Mouse (Mus musculus): ENCODE data around the gene Mroh2a.

The Mroh2a gene

DNA sequence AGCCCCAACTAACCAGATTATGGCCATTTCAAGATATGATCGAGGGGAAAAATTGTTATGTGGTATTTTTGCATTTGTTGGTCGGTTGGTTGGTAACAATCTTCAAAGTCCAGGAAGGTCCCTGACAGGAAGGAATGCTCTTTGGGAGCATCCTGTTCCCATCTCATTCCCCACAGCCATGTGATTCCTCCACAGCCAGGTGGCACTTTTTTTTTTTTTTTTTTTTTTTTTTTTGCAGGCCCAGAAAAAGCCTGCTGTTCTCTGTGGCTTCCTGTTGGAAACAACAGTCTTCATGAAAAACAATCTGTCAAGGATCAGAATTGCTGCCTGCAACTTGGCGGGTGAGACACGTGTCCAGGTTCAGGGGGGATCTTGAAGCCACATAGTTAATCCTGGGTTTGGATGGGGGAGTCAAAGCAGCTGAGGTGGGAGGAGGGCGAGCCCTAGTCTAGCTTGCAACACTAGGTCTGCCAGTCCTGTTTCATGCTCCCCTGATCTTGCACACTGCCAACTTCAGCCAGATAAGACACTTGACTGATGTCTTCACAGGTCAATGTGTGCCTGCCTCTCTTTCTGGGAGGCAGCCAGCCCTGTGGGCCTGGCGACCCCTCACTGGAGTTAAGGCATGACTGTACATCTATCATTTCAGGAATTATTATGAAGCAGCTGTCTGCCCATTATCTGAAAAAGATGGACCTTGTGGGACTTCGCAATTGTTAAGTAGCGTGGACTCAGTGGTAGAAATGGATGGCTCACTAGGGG, 32.3 kb downstream of the Mroh2a start:
- DNase-seq (ENCODE audit: low spot score) = peak; percentile 75

DNA sequence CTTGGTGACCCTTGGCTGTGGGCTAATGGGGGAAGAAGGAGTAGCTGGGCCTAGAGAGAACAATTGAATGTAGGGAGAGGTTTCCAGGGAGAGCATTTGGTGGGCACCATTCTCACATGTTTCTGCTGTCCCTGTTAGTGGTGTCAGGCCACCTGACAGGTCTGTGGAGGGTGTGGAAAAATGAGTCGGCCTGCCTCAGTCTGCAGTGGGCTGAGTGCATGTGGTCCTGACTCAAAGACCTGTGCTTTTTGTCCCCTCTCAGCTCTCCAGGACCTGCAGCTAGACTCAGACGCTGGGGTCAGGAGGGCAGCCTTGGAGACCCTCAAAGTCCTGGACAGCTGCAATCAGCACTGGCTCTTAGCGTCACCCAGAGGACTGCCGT, 32.8 kb downstream of the Mroh2a start:
- DNase-seq (ENCODE audit: low spot score) = no peak

DNA sequence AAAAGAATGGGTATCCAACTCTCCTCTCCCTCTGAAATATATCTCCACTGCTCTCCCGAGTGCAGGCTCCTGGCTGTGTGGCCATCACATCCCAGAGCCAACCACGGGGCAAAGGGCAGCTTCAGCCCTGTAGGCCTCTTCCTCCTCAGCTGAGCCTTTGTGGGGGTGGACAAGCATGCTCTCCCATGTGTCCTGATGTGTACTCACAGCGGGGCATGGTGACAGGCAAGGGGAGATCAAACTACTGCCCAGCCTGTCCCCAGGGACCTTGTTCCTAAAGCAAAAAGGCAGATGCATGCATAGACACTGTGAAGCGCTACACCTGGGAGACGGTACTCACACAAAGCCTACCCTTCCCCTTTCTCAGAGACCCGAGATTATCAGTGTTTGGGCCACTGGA, 33.3 kb downstream of the Mroh2a start:
- DNase-seq (ENCODE audit: low spot score) = no peak

DNA sequence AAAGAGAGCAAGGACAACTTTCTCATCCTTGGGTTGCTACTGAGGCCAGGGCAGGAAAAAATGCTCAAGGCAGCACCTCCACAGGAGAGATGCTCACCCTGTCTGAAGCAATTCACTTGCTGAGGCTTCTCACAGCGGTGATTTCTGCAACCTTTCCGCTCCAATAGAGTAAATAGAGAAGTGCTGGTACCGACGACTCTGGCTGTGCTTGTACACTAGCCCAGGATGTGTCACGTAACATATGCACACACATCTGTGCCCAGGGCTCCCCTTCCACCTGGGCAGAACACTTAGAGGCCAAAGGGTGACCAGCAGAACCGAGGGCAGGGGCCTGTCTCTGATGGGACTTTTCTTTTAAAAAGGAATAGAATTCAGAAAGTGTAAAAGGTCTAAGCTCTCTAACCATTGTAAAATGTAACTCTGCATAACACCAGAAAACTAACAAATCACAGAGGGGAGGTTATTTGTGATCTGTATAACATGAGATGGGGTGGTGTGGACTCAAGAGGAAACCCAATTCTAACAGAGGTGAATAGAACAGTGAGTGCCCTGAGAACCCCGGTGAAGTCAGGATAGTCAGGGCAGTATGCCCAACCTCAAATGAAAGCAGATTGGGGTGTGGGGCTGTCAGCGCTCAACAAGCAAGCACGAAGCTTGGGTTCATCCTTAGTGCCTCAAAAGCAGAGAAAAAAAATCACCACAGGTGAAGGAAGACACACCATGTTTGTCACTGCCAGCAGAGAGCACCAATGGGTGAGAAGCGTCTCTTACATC, 34.0 kb downstream of the Mroh2a start:
- DNase-seq (ENCODE audit: low spot score) = no peak

DNA sequence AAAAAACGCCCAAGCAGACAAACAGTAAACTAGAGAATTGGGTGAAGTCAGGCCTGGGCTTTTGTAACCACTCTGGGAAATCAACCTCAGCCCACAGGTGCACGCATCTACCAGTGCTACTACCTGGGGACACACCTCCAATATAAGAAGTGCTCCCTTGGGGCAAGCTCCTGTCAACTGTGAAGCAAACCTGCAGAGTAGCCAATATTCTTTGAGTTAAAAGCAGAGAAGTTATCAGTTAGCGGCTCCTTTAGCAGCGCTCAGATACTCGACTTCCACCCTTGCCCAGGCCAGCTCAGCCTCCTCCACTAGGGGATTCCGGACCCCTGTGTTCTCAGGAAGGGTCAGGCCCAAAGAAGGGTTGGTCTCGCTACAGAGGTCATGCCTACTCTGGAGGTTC, 34.9 kb downstream of the Mroh2a start:
- DNase-seq (ENCODE audit: low spot score) = peak; percentile 57

DNA sequence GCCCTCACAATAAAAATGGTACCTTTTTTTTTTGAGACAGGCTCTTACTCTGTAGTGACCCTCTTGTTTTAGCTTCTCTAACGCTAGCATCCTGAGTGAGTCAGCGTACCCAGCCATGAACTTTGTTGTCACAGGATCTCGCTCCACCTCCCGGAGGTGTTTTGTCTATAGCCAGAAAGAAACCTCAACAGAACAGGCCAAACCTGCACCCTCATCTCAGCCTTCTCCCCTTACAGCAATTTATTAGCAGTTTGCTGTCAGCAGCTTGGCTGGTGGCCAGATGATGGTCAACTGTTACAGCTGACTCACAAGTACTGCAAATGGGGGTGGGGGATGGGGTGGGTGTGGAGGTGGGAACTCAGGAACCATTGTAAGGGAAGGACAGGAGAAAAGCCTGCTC, 35.5 kb downstream of the Mroh2a start:
- peak; percentile 99 for DNase-seq (ENCODE audit: low spot score)

DNA sequence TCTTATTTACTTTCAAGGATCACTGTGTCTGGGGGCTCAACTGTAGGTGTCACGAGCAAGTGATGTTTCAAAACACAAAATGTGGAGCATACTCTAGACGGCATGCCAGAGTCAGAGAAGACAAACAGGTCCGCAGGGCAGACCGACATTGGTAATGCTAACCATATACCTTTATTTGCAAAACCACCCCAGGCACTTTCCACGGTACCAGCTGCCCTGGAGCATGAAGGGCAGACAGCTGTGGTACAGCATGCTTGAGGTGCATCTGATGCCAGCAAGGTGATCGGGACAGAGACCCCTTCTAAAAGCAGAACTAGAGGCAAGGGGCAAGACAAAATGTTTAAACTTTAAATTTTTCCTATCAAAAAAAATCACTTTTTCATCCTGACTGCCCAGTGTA, 36.2 kb downstream of the Mroh2a start:
- DNase-seq (ENCODE audit: low spot score) = no peak

DNA sequence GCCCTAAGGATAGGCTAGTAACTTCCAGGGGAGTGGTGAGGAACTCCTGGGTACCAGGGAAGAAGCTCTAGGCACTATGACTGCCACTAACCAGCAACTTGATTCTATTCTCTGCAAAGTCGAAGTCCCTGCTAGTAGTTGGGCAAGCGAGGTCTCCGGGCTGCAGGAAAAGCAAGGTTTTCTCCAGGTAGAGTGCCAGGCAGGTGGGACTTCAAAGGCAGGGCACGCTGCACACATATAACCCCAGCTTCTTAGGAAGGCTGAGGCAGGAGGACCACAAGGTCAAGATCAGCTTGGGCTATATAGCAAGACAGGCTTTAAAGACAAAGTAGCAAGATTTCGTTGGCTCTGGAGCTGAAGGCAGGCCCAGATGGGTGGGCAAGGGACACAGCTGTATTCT, 37.0 kb downstream of the Mroh2a start:
- no peak for DNase-seq (ENCODE audit: low spot score)

DNA sequence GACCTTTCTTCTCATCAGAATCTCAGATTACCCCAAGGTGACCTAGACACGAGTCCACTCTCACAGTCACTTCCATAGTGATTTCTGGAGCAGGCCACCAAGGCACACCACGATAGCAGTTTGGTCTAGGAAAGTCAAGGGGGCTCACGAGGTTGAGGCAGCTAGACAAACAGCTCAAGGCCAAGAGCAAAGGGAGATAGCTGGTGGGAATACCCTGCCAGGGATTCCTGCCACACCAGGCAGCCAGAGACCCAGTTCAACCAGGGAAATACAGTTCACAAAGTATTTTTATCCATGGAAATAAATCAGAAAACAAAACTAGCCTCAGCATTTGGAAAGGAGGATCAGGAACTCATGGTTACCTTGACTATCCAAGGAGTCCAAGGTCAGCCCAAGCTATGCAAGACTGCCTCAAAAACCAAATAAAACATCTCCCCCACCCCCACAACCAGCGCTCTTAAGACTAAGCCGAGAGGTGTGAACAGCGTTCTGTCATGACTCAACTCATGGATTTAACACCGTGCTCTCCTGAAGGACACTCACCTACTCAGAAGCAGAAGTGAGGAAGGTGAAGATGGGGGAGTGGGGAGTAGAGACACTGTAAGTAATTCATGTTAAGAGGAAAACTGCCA, 37.6 kb downstream of the Mroh2a start:
- DNase-seq (ENCODE audit: low spot score) = no peak

DNA sequence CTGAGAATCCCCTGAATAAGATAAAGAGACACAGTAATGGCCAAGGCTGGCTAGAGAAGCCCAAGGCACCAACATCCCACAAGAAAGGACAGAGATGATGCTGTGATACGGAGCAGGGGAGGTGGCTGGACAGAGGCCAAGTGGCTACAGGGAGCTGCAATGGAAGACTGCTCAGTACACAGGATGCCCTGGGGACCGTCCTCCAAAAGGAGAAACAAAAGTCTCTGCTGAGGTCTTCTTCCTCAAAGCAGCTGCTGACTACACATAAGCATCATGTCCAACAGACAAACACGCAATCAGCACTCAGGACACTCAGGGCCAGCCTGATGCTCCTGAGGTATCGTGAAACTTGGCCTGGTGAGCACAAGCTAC, 38.1 kb downstream of the Mroh2a start:
- no peak for DNase-seq (ENCODE audit: low spot score)

DNA sequence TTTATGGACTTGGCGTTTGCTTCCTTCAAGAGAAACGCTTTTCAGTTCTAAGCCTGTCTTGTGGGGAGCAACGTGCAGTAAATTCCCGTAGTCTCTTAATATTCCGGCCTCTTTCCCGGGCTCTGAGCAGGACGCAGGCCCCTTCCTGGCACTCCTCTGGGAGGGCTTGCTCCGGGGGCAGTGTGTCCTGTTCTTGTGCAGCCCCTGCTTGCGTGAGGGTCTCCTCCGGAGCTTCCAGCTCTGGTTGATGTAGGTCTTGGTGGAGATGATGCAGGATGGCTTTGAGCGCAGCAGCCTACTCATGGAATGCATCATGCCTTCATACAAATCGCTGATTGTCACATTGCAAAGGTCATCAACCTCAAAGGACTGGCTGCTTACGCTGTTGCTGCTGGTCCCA, 39.3 kb downstream of the Mroh2a start:
- no peak for DNase-seq (ENCODE audit: low spot score)

DNA sequence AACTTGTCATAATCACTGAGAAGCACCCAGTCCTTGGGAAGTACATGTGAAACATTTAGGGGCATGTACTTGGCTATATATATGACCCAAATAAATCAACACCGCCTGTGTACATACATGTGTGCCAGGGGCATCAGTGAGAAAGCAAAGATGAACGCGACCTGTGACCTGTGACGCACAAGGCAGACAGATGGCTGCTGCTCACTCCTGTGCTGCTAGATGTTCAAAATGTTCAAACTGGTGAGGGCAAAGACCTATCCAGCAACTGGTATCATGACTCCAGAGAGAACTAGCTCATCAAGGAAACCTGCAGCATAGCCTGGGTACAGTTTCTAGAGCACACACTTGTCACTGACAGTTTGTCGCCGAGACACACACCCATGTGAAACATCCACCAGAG, 40.7 kb downstream of the Mroh2a start:
- no peak for DNase-seq (ENCODE audit: low spot score)

DNA sequence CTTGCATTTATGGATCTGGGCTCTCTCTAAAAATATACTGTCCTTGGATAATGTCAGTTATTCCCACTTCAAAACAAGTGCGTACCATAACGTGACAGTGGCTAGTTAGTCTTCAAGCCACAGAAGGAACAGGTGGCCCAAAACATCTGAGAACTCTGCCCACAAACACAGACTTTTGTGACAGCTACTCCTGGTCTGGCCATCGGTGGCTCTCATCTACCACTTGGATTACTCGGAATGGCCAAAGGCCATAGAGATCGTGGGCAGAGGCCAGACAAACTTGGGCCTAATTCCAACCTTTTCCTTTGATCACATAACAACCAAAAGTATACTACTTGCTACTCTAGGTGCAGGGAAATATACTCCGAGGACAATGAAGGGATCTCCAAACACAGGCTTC, 41.3 kb downstream of the Mroh2a start:
- DNase-seq (ENCODE audit: low spot score) = no peak

DNA sequence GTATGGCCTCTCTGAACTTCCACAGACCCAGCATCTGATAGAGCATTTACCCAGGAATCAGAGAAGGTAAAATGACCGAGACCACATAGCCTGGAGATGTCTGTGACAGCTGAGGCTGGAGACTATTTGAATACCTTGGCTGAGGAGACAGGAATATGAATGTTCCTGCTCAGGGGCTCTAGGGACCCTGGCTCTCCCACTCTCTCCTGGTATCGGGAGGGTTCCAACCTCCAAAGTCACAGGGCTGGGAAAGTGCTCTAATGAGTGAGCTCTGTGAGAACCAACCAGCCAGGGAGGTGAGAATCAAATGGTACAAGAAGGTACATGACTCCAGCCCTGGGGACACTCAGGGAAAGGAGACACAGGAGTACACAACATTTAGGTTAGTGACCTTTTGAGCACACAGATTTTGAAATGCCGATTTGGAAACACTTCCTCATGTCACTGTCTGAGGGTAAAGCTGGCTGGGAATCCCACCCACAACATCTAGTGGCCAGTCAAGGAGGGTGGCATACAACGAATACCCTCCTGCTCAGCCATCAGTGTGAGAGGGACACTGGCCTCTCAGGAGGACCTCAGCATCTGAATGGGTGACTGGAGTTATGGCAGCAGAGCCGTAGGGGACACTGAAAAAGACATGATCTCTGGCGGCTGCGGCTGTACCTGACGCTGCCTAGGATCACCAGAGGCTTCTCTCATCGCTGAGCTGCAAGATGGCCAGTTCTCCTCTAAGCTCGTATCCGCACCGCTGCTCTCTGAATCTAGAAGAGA, 42.9 kb downstream of the Mroh2a start:
- no peak for DNase-seq (ENCODE audit: low spot score)

DNA sequence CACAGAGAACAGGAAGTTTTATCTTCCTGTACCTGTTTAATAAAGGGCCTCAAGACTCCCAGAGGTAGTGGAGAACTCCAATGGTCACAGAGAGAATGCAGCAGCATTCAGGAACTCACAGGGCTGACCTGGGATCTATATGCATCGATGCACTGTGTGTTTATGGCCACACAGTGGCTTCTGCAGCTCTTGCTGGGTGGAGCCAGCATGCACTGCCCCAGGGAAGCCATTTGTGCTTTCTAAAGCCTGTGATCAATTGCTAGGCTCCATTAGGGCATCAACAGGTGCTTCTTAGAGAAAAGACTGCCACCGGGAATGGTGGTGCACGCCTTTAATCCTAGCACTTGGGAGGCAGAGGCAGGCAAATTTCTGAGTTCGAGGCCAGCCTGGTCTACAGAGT, 46.1 kb downstream of the Mroh2a start:
- DNase-seq (ENCODE audit: low spot score) = no peak

DNA sequence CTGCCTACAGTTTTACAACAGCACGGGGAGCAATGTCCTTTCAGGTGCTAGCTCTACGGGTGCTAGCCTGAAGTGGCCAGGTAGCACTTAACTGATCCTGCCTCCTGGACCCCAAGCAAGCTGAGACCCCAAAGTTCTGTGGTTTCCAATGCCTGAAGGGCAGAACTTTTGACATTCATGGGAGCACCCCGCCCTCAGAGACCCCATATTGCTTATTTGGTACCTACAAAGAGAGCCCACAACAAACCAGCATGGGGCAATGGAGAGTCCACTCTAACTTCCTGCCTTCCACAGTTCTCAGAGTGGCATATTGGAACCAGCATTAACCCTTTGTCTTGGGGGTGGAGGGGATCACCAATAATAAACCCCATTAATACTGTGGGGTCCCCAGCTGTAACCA, 46.5 kb downstream of the Mroh2a start:
- DNase-seq (ENCODE audit: low spot score) = no peak

DNA sequence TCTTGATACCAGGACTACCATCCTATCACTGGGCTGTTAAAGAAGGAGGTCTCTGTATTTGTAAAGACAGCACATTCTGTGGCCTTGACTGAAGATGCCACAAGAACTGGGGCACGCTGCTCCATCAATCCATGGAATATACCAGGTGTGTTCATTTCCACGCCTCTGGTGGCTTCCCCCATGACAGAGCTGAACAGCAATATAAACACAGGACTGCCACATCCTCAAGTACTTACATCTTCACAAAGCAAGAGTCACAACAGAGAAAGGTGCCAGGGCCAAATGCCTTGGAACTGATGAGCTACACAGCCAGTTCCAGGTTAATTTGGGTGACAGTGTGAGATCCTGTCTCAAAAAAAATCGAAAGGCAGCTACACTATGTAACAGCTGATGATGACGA, 47.0 kb downstream of the Mroh2a start:
- no peak for DNase-seq (ENCODE audit: low spot score)

DNA sequence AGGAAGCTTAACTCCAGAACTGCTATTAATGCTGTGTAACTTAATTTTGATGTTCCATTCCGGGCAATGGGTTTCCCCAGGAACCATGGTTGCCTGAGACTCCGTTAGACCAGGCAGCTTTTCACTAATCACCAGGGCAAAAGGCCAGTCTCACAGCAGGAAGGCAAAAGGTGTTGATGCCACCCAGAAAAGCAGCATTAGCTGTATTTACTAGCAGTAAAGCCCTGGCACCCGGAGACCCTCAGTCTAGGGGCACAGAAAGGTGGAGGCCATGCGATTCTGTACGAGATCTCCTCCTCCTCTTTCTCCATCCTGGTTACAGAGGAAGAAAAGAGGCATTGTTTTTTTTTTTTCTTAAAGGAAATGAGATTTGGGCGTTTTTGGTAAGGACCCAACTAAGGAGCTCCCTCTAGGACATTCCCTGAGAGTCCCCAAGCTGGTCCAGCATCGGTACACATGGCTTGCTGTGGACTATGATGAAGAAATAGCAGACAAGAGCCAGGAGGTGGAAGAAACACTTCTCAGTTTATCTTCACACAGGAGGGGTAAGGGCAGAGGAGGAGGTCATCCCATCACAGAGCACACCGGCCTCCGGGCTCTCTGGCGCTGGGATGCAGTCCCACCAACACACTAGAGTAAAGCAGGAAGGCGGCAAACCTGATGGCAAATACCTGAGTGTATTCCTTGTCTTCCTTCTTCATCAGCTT, 47.7 kb downstream of the Mroh2a start:
- no peak for DNase-seq (ENCODE audit: low spot score)

DNA sequence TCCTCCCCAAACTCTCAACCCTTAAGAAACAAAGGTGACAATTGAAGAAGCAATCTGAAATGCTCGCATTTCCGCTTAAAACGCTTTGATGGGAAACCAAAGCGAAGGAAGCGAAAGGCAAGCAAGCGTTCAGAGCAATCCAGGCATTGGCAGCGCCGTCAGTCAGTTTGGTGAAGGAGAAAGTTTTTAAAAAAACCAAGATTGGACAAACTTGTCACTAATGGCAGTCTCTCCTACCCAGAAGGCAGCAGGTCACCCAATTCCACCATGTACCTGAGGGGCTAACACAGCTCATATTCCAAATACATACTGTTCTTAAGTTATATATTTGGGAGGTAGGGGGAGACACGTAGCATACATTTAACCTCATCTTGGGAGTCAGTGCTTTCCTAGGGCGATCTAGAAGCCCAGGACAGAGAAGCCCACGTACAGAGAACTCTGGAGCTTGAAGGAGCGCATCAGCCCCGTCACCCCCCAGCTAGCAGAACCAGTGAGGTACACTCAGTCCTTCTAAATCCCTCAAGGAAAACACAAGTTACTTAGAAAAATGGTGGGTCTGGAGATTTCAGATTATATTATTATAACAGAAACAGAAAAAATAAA, 48.4 kb downstream of the Mroh2a start:
- DNase-seq (ENCODE audit: low spot score) = no peak

DNA sequence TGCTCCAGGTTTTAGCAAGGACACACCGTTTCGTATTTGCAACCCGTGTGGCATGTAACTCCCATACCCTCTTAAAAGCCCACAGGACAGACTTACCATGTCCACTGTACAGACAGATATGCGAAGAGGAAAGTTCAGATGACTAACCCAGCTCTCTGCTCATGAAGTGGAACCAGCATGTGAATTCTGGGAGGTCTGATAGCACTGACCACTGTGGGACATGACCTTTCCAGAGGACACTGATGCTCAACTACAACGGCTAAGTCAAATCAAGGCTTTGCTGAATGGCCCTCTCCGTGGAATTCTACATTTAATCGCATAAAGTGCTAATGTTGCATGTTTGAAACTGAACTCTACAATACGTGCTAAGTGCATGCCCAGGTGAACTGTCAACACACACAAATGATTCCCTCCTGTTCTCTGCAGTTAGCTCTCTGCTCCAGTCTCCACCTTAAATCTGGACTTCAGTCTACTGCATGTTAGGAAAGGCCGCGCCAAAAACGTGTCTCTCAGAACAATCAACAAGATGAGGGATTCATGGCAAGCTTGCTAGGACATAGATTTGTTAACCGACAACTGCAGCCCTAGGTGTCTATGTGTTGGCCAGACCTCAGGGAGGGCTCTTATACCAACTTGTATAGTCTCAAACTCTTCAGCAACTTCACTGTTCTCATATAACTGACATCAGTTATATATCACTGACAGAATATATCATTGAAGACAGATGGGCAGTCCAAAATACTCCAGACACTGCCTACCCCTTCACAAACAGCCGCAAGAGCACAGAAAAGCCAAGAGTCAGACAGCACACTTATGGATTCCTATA, 49.1 kb downstream of the Mroh2a start:
- DNase-seq (ENCODE audit: low spot score) = no peak
